Mouse (Mus musculus): ENCODE data around the gene Jph3.
A peak's percentile ranks its signal among the peaks of the same experiment; 100 is the strongest.

Gene Jph3

DNA sequence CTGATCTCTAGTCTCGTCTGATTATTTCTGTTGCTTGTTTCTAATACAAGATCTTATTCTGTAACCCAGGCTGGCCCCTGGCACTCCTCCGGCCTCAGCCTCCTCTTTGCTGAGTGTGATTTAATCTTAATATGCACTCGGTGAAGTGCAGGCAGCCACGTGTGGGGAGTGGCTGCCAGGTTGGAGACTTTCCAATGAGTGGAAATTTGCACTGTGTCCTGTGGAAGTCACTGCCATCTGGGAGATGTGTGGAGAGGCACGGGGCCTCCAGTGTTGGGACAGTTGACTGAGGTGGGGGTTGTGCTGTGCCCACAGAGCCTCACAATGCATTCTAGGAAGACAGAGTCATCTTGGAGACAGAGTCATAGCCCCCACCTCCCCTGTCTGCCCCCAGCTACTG lies 53.1 kb downstream of the Jph3 start:
- DNase-seq (ENCODE audit: low spot score in 2 of 2): no peak

DNA sequence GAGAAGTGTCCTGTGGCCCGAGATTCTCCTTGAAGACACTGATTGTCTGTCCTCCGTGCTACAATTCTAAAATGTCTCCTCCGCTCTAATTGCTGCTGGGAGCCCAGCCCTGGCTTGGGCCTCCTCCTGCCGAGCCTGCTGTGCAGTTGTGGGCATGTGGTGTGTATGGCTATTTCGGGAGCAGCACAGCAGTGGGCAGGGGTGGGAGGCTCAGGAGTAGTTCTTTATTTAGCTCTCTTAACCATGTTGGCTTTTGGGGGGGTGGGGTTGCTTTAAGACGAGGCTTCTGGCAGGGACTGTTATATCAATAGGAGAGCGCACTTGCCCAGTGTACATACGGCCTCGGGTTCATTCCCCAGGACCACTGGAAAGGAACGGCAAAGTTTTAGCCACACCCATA lies 57.1 kb downstream of the Jph3 start:
- DNase-seq (ENCODE audit: low spot score in 2 of 2): no peak

DNA sequence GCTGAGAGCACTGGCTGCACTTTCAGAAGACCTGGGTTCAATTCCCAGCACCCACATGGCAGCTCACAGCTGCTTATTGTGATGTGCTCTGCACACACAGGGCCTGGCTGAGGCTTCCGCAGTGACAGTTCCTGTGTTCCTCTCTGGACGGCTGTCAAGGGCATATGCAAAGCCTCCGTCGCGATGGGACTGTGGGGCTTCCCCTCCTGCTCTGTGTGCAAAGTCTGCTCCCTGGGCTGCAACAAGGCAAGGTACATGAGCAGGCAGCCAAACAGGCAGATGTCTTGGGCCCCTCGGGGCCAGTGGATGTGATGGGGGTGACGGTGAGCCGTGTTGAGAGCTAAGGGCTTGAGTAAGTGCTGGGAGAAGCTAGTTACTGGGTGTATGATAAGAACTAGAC lies 59.4 kb downstream of the Jph3 start:
- no peak for DNase-seq (ENCODE audit: low spot score in 2 of 2)

DNA sequence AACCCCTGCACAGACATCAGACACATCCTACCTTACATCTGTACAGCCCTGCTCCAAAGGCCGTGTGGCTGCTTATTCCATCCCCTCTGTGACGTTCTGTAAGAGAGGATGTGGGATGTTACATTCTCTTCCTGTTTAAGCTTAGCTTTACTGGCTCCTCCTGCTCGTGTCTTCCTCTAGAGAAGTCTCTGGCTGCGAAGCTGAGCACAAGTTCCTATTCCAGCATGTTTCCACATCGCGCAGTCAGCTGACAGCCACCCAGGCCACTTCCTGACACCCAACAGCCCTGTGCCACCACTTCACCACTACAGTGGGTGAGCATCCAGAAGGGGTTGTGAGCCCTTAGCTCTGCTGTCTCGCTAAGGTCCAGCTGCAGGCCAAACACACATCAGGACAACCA lies 62.7 kb downstream of the Jph3 start:
- no peak for DNase-seq (ENCODE audit: low spot score in 2 of 2)

DNA sequence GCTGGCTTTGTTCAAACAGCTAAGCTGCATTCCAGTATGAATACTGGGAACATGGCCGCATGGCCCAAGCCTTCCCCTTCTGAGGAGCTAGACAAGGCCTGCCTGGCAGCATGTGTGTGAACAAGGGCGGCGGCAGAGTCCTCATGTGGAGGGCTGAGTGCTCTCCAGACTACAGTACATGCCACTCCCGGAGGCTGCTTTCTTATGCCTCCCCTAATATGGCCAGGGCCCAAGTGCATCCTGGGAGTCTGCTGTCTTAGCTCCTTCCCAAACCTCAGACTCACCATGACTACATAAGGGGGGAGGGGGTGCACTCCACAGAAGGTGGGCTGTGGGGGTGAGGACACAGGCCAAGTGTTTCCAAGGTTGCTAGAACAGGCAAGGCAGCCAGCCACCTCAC lies 63.2 kb downstream of the Jph3 start:
- no peak for DNase-seq (ENCODE audit: low spot score in 2 of 2)

DNA sequence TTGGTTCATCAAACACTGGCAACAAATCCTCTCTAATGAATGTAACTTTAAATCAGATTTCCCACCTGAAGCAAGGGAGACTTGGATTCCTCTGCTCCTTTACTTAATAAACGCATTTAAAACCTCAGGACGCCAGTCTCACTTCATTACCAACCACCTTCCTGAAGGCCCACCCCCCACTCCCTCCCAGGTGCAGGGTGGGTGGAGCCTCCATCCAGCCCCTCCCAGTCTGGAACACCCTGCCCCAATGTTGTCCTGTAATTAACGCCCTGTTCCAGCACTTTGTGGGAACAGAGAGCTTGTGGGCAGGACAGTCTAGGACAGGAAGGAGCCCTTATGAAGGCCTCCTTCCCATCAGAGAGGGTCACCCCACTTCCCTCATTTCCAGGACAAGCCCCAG lies 64.7 kb downstream of the Jph3 start:
- DNase-seq (ENCODE audit: low spot score in 2 of 2): no peak

DNA sequence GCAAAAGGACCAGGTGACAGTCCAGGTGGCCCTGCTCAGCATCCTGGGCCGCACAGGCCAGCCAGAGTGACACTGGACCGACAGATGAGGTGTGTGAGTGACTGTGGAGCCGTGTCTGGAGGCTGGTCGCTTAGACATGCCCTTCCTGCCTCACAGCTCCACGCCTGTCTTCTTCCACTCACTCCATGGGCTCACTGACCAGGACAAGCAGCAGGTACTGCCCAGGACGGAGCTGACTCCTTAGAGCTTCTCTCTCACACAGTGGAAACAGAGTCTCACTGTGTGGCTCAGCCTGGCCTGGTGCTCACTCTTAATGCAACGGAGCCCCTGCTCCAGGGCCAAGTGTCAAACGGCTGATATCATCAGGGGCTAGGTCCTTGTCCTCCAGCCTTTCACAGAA lies 66.0 kb downstream of the Jph3 start:
- no peak for DNase-seq (ENCODE audit: low spot score in 2 of 2)

DNA sequence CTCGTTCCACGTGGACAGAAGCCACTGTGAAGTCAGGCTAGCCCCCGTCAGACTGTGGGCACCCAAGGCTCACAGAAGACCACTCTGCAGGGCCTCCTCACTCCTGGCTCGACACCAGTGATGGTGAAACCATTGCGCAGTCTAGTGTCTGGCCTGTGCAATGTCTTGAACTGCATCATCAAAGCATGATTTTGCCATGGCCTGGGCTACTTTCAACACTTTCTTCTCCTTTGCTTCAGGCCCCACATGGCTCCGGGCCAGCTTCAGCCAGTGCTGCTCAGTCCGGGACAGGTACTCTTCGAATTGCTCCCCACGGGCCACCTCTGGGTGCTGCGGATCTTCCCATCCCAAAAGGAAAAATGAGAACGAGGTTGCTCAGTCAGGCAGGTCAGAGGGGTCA lies 67.0 kb downstream of the Jph3 start:
- DNase-seq (ENCODE audit: low spot score in 2 of 2): no peak

DNA sequence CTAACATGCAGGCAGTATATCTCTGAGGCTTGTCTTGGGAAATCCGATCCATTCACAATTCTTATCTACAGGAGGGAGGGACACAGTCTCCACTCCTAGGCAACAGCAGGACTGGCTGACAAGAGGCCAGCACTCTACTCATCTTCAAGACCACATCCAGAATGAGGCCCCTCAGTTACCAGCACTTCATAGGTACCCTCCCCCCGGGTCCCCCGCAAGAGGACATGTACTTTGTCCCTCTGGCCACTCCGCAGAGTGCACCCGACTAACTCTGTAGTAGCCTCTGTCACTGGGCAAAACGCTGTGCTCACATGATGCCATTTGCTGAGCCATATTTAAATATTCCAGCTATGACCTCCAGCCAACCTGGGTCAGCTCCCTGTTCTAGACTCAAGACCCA lies 69.0 kb downstream of the Jph3 start:
- no peak for DNase-seq (ENCODE audit: low spot score in 2 of 2)

DNA sequence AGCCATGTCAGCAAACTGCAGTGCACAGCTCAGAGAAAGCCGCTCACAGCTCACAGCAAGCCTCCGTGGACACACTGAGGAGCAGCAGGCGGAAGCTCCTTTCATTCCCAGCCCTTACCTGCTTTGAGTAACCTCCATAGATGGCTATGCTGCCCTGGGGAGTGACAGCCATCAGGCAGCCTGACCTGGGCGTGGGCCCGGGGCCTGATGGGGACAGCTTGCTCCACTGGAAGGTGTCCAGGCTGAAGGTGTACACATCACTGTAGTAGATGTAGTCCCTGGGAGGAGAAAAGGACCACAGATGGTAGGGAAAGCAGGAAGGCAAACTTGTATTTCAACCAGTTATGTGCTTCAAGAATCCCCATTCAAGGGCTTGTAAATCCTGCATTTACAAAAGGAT lies 75.4 kb downstream of the Jph3 start:
- DNase-seq (ENCODE audit: low spot score in 2 of 2): no peak

DNA sequence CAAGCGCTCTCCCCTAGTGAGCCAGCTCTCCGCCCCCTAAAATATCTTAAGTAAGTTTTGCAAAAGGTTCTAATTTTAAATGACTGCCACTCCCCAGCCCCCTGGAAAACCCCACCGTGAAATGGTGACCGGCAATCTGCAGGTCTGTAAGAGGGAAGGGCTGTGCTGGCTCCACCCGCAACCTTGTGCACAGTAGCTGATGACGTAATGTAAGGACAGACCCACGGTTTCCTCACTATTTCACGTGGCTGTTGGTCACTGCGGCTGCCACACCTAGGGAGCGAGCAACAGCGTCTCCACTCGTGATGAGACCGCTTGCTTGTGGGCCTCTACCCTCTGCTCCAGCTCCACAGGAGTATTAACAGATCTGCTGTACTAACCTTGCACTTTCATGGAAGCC lies 76.7 kb downstream of the Jph3 start:
- no peak for DNase-seq (ENCODE audit: low spot score in 2 of 2)

DNA sequence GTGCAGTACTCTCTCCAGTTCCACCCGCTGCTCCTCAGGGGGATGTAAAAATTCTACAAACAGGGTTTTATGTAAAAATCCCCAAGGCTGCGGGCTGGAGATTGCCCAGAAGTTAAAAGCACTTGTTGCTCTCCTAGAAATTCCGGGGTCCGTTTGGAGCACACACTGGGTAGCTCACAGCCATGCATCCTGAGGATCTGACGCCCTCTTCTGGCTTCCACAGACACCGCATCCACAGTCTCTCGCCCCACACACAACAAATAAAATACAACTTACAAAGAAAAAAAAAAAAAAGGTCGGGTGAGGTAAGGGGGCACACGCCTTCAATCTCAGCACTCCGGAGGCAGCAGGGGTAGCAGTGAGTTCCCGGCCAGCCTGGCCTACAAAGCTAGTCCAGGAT lies 78.6 kb downstream of the Jph3 start:
- no peak for DNase-seq (ENCODE audit: low spot score in 2 of 2)

DNA sequence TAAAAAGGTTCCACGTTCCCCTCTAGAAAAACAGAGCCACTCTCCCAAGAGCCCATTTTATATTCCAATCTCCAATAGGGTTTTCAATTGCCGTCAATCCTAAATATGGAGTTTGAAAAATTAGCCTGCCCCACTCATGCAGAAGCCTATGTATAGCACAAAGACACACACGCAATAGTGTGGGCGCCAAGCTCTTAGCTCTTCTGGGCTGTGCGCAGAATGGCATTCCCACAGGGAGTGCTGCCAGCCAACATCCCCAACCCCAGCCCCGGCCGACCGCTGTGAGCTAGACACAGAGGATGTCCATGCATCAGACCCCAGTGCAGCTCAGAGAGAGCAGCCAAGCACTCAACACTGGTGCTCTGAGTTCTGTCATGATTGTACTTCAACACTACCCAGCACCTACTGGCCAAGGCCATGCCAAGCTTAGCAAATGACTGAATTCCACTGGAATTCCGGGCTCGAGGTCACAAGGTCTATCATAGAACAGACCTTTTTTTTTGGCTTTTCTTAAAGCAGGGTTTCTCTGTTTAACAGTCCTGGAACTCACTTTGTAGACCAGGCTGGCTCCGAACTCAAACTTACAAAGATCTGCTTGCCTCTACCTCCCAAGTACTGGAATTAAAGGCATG lies 80.2 kb downstream of the Jph3 start:
- no peak for DNase-seq (ENCODE audit: low spot score in 2 of 2)

DNA sequence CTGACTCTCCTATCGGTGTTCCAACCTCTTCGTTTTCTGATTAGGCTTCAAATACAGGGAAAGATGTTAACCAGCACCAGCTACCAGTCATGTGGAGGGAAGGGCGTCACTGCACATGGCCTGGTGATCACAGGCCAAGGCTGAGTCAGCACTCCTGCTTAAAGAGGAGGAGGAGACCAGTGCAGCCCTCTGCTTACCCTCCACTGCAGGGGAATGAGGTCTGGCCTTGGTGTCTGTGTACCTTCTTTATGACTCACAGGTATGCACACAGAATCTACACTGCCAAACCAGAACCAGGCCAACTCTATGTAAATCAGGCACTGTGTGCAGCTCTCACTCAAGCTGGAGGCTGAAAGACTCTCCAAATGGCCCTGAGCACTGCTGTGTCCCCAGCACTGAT lies 82.1 kb downstream of the Jph3 start:
- DNase-seq (ENCODE audit: low spot score in 2 of 2): no peak

DNA sequence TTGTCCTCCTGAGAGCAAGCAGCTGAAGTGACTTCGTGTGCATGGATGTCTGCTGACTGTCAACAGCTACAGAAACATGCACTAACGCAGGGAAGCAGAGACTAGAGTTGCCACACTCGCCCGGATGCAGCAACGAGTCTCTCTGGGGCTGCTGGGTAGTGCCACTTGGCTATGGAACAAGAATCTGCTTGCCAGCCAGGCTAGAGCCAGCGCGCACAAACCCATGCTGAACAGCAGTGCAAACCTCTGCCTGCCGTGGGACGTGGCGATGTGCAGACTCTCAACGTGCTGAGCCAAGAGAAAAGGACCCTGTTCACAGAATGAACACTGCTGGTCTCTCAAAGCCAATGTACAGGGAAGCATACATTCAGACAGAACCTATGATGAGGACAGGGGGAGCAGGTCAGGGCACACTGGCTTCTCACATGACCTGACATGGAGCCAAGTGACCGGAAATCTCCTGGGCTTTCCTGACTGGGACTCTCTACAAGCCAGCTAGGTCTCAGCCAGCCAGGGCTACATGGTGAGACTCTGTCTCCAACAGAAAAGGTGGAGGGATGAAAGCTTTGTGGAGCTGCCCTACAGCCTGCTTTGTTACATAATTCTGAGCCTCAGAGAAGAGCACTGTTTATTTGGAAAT lies 82.6 kb downstream of the Jph3 start:
- no peak for DNase-seq (ENCODE audit: low spot score in 2 of 2)

DNA sequence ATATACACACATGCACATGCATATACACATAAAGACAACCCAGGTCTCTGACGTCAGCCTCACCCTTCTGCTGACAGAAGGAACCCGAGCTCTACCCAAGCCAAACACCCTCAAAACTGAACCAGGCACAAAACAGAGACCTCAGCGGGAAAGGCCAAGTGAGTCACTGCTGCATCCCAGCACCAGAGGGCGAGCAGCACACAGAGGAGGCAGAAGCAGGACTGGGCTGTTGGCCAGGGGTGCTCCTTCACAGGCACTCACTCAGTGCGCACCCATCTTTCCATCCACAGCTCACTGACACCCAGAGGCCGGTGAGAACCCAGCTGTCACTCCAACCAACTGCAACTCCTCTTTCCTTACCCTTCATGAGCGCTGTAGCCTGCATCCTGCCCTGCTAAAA lies 88.8 kb downstream of the Jph3 start:
- no peak for DNase-seq (ENCODE audit: low spot score in 2 of 2)

DNA sequence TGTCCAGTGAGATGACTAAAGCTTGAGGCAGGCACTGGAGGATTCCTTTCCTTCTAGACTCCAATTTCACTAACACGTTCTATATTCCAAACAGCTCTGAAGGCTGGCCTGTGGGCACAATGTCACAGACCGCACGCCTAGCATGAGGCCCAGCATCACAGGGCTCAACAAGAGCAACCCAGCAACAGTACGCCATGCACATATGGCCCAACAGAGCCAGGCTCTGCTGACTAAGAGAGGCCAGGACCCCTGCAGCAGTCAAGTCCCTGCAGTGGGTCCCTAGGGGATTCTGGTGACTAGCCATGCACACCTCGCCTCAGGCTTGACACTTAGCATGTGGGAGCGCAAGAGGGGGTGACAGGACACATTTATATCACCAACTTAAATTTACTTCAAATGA lies 91.4 kb downstream of the Jph3 start:
- no peak for DNase-seq (ENCODE audit: low spot score in 2 of 2)

DNA sequence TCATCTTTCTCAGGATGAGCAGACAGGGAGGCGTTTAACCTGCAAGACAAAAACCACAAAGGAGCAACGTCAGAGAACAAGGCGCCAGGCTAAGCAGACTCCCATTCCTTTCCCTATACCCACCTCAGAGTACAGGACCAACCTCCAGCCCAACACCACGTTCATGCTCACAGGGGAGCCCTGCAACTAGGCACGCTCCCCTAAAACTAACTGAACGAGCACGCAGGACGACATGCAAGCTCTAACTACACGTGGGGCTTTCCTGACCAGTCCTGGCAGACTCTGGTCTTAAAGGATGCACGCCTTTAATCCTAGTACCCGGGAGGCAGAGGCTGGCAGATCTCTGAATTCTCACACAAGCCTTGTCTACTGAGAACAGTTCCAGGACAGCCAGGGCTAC lies 91.9 kb downstream of the Jph3 start:
- no peak for DNase-seq (ENCODE audit: low spot score in 2 of 2)

DNA sequence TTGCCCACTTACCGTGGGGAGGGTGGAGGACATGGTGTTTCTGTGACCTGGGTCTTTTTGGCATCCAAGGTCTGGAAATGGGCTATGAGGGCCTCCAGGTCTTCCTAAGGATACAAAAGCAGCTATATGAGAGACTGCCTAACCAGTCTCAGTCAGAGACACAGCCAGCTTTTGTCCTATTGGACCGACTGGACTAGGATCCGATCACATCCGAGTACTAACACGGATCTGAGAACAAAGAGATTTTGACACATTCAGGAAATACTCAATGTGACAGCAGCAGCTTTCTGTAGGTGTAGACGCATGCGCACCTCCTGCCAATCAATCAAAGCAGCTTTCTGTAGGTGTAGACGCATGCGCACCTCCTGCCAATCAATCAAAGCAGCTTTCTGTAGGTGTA lies 92.3 kb downstream of the Jph3 start:
- no peak for DNase-seq (ENCODE audit: low spot score in 2 of 2)

DNA sequence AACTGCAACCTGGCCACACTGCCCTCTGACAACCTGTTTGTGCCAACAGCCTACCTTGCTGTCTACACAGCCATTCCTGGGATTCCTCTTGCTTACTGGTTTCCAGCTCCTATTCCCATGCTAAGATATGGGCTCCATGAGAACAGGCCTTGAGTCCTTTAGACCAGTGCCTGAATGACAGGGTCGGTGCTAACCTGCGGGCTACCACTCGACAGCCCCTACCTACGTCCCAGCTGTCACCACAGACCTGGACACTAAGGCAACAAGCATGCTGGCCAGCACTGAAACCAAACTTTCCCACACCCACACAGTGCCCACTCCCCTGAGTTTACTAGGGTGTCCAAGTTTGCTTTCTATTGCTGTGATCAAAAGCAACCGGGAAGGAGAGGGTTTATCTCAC lies 98.3 kb downstream of the Jph3 start:
- DNase-seq (ENCODE audit: low spot score in 2 of 2): no peak

DNA sequence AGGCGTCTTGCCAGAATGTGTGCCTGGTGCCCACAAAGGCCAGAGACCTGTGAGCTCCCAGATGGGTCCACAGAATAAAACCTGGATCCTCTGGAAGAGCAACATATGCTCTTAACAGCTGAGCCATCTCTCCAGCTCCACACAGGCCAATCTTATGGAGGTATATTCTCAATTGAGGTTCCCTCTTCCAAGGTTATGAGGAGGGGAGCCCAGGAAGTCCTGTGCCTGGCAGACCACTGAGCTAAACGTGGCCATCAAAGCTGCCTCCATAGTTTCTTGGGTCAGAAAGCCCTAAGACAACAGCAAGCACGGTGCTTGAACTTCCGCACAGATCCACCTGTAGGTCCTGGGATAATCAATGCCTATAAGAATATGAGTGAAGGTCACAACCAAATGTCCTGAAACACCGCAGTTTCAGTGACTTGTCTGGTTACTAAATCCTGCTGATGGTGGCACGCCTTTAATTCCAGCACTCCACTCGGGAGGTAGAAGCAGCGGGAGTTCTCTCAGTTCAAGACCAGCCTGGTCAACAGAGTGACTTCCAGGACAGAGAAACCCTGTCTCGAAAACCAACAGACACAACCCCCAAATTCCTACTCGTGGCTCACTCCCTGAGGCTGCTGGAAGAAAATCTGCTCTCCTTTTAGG lies 99.1 kb downstream of the Jph3 start:
- no peak for DNase-seq (ENCODE audit: low spot score in 2 of 2)

DNA sequence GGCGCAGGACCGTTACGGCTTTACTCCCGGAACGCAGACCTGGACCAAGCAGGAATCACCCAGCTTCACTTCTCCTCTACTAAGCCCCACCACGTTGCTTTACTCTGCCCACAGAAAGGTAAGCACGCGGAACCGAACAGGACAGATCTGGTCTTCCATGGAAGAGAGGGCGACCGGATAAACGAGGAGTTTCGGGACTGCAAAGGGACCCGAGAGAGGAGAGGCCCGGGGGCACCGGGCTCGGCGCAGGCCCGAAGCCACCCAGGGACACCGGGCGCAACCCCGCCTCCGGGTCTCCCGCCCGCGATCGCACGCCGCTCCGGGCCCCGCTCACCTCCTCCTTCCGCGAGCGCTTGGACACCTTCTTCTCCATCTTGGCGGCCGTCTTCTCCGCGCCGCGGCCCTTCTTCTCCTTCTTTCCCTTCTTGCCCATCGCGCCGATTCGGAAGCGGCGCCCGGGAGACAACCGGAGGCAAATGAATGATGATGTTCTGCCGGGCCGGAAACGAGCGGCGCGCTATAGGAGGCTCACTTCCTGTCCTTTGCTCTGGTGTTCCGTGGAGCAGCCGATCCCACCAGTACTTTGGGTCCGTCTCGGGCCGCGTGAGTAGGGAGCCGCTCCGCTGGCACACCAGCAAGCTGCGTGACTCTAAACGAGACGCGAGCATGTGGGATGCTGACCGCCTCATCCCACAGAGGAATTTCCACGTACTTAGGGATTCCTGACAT lies 99.8 kb downstream of the Jph3 start, which contains the start of gene Klhdc4:
TSS of gene Klhdc4 (minus strand) at position 522 of the 729 bp plus-strand sequence.
- DNase-seq (ENCODE audit: low spot score in 2 of 2): peak; percentile 88 to 90
